Mouse (Mus musculus): ENCODE results near the gene Nudc. TPM values are rescaled to one million over a fixed set of nuclear protein-coding genes. Genes with fewer than 3 reads are reported as not detected.
A peak's percentile ranks its signal among the peaks of the same experiment; 100 is the strongest.

Gene Nudc
- polyA plus RNA-seq, 1 experiment: 28.6 TPM

- TF ChIP-seq POLR2A (IDR thresholded peaks at IDR 0.05; ENCODE audit: low read depth, low read length) (no peak), CTCF (IDR thresholded peaks at IDR 0.05; ENCODE audit: extremely low read depth, insufficient read depth, insufficient read length, insufficient replicate concordance) (peak; percentile 95)
- Histone ChIP-seq H3K4me1 (ENCODE audit: control insufficient read depth, insufficient read depth, insufficient read length) (peaks cover 5% of the 10 kb centered on the region), H3K27ac (ENCODE audit: insufficient read depth, low read length) (no peak overlapping the region; the same call in 1 of the 2 replicates), H3K27me3 (ENCODE audit: control insufficient read depth, insufficient read depth, low read length) (peaks cover 17% of the 10 kb centered on the region), H3K36me3 (ENCODE audit: control insufficient read depth, insufficient read depth, low read length) (no peaks in the 10 kb centered on the region), H3K4me3 (ENCODE audit: extremely low read depth, insufficient read depth, insufficient read length) (peak overlapping the region; percentile 49)
- DNase-seq (ENCODE audit: low read depth in 1 of 2, low spot score in 2 of 2): peak; percentile 65 to 82
- 1% methylated on average over 12 of the region's 12 CpGs for WGBS
Measured at GRCm38 (mm10) chr4:133494432-133494831, 51.4 kb downstream of the Nudc start.

DNA sequence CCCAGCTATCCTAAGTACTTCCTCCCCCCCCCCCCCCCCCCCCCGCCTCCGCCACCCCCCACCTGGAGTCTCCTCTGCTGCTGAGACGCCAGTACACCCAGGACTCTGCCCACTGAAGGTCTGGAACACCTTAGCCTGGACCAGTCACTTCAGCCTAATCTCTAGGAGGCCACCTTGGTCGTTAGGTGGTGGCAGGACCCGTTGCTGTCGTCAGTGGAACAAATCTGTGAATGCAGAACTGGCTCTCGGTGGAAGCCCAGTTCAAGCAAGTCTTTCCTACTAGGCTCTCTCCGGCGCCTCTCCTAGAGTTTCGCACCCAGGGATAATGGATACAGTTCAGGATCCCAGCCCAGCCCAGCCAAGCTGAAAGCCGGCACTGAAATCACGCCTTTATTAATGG lies 51.9 kb downstream of the Nudc start:
- WGBS: 18% methylated on average over 12 of the region's 12 CpGs
- no peak for DNase-seq (ENCODE audit: low read depth in 1 of 2, low spot score in 2 of 2)
- peak overlapping the region; percentile 49; the same call in 1 of the 2 replicates for H3K4me3 ChIP-seq (ENCODE audit: extremely low read depth, insufficient read depth, insufficient read length)
- no peaks in the 10 kb centered on the region for H3K36me3 ChIP-seq (ENCODE audit: control insufficient read depth, insufficient read depth, low read length)
- H3K27ac ChIP-seq (ENCODE audit: insufficient read depth, low read length): no peak overlapping the region; the same call in 1 of the 2 replicates
- TF ChIP-seq POLR2A (IDR thresholded peaks at IDR 0.05; ENCODE audit: low read depth, low read length) (no peak), CTCF (IDR thresholded peaks at IDR 0.05; ENCODE audit: extremely low read depth, insufficient read depth, insufficient read length, insufficient replicate concordance) (no peak)
- peaks cover 5% of the 10 kb centered on the region for H3K4me1 ChIP-seq (ENCODE audit: control insufficient read depth, insufficient read depth, insufficient read length)
- peaks cover 16% of the 10 kb centered on the region for H3K27me3 ChIP-seq (ENCODE audit: control insufficient read depth, insufficient read depth, low read length)

- 57% methylated on average over 10 of the region's 10 CpGs for WGBS
- no peak overlapping the region for H3K27ac ChIP-seq (ENCODE audit: insufficient read depth, low read length)
Measured at GRCm38 (mm10) chr4:133491800-133492199, 54.0 kb downstream of the Nudc start.

DNA sequence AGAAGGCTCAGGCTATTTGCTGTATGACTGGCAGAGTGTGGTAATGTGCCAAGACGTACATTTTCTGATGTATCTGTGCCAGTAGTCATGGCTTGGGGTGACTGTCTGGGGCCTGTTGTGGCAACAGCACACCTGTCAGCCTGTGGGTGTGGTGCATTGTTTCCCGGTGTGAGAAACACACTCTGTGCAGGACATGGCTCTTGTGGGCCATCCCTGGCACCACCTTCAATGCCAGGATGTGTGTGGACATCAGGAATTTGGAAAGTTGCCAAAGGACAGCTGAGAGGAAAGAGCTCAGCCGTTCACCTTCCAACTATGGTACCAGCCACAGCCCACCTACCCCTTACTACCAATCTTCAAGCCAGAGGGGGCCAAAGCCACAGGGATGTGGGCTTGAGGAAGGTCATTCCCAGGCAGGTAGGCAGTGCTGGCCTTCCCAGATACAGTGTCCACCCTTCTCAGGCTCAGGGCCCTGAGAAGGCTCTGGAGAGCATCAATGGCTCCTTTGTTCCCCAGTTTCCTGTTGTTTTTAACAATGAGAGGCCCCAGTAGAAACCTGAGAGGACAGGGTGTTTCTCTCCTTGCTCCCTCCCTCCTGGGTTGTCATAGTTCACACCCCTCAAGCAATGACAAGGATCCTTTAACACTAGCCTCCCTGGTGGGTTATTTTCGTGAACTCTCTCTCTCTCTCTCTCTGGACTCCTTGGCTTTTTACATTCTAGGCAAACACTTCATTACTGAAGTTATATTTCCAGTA lies 56.1 kb downstream of the Nudc start:
- TF ChIP-seq POLR2A (IDR thresholded peaks at IDR 0.05; ENCODE audit: low read depth, low read length) (no peak), CTCF (IDR thresholded peaks at IDR 0.05; ENCODE audit: extremely low read depth, insufficient read depth, insufficient read length, insufficient replicate concordance) (no peak)
- Histone ChIP-seq H3K36me3 (ENCODE audit: control insufficient read depth, insufficient read depth, low read length) (no peaks in the 10 kb centered on the region), H3K4me3 (ENCODE audit: extremely low read depth, insufficient read depth, insufficient read length) (no peak overlapping the region), H3K27me3 (ENCODE audit: control insufficient read depth, insufficient read depth, low read length) (no peaks in the 10 kb centered on the region), H3K4me1 (ENCODE audit: control insufficient read depth, insufficient read depth, insufficient read length) (no peaks in the 10 kb centered on the region), H3K27ac (ENCODE audit: insufficient read depth, low read length) (no peak overlapping the region)
- DNase-seq (ENCODE audit: low read depth in 1 of 2, low spot score in 2 of 2): no peak
- 83% methylated on average over 4 of the region's 4 CpGs for WGBS

More at GRCm38 (mm10) chr4:133491800-133492199, 54.0 kb downstream of the Nudc start:
- DNase-seq (ENCODE audit: low read depth in 1 of 2, low spot score in 2 of 2): no peak
- TF ChIP-seq CTCF (IDR thresholded peaks at IDR 0.05; ENCODE audit: extremely low read depth, insufficient read depth, insufficient read length, insufficient replicate concordance): no peak
- TF ChIP-seq POLR2A (IDR thresholded peaks at IDR 0.05; ENCODE audit: low read depth, low read length): no peak
- H3K27me3 ChIP-seq (ENCODE audit: control insufficient read depth, insufficient read depth, low read length): no peaks in the 10 kb centered on the region
- no peaks in the 10 kb centered on the region for H3K36me3 ChIP-seq (ENCODE audit: control insufficient read depth, insufficient read depth, low read length)
- no peaks in the 10 kb centered on the region for H3K4me1 ChIP-seq (ENCODE audit: control insufficient read depth, insufficient read depth, insufficient read length)
- no peak overlapping the region for H3K4me3 ChIP-seq (ENCODE audit: extremely low read depth, insufficient read depth, insufficient read length)

GRCm38 (mm10) chr4:133488619-133489392 lies 57.0 kb downstream of the Nudc start:
- WGBS: 88% methylated on average over 20 of the region's 20 CpGs
- DNase-seq (ENCODE audit: low read depth in 1 of 2, low spot score in 2 of 2): no peak
- no peaks in the 10 kb centered on the region for H3K36me3 ChIP-seq (ENCODE audit: control insufficient read depth, insufficient read depth, low read length)
- no peak overlapping the region for H3K27ac ChIP-seq (ENCODE audit: insufficient read depth, low read length)
- no peaks in the 10 kb centered on the region for H3K4me1 ChIP-seq (ENCODE audit: control insufficient read depth, insufficient read depth, insufficient read length)
- 0 out of 2 replicates have a peak, but pooled peaks cover 3% of the 10 kb centered on the region for H3K27me3 ChIP-seq (ENCODE audit: control insufficient read depth, insufficient read depth, low read length)
- TF ChIP-seq POLR2A (IDR thresholded peaks at IDR 0.05; ENCODE audit: low read depth, low read length) (no peak), CTCF (IDR thresholded peaks at IDR 0.05; ENCODE audit: extremely low read depth, insufficient read depth, insufficient read length, insufficient replicate concordance) (no peak)
- H3K4me3 ChIP-seq (ENCODE audit: extremely low read depth, insufficient read depth, insufficient read length): no peak overlapping the region

DNA sequence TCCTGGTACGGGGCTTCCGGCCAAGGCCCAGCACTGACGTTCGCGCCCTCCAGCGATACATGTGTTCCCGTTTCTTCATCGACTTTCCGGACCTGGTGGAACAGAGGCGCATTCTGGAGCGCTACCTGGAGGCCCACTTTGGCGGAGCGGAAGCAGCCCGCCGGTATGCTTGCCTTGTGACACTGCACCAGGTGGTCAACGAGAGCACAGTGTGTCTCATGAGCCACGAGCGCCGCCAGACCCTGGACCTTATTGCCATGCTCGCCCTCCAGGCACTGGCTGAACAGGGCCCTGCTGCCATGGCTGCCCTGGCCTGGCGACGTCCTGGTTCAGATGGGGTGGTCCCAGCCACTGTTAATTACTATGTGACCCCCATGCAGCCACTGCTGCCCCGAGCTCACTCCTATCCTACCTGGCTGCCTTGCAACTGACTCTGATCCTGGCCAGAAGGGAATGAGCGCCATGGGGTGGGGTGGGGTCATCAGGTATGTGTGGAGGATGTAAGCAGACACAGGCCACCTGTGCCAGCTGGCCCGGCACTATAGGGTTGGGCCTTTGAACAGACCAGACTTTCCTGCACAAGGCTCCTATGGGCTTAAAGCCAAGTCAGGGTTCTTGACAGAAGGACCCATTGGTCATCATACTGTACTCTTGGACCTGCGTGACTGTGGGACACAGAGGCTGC lies 59.0 kb downstream of the Nudc start:
- Histone ChIP-seq H3K4me3 (ENCODE audit: extremely low read depth, insufficient read depth, insufficient read length) (no peak overlapping the region), H3K4me1 (ENCODE audit: control insufficient read depth, insufficient read depth, insufficient read length) (no peaks in the 10 kb centered on the region), H3K27ac (ENCODE audit: insufficient read depth, low read length) (no peak overlapping the region), H3K27me3 (ENCODE audit: control insufficient read depth, insufficient read depth, low read length) (peaks cover 6% of the 10 kb centered on the region; the same call in 1 of the 2 replicates), H3K36me3 (ENCODE audit: control insufficient read depth, insufficient read depth, low read length) (no peaks in the 10 kb centered on the region)
- DNase-seq (ENCODE audit: low read depth in 1 of 2, low spot score in 2 of 2): no peak
- TF ChIP-seq POLR2A (IDR thresholded peaks at IDR 0.05; ENCODE audit: low read depth, low read length) (no peak), CTCF (IDR thresholded peaks at IDR 0.05; ENCODE audit: extremely low read depth, insufficient read depth, insufficient read length, insufficient replicate concordance) (no peak)
- 93% methylated on average over 26 of the region's 26 CpGs for WGBS
